Mouse (Mus musculus): ENCODE results near the gene Cisd2. TPM values are rescaled to one million over a fixed set of nuclear protein-coding genes. Genes with fewer than 3 reads are reported as not detected.

Gene Cisd2
- polyA plus RNA-seq (2015; fragmentation: Nextera tagmentation; extraction: Ambion mirVana), result 45.5 and 48.2 TPM in 2 replicates

DNA sequence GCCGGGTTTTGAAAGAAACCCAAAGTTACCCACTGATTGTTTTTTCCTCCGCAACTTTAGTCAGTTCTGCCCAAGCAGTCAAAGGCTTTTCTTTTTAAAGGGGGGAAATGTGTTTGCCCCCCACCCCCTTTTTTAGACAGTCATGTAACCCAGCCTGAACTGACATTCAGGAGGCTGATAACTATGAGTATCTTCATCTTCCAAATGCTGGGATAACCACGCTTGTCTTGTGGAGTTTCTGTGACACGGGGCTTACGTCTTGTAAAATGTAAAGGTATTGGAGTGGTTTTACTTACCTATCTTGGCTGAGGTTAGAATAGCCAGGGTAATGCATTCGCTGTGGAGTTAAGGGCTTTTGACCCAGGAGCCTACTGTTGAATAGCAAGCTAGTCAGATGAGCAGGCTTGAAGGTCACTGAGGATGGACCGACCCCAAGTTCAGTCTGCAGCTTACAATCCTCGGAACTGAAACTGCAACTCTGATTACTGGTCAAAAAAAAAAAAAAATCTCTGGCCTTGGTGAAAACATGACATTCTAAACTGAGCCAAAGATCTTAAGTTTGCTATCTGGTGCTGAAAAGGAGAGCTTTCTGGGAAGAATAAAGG is at the start of gene Cisd2:
Gene Cisd2 (minus strand): TSS at position 318 of the 605 bp plus-strand sequence.

DNA sequence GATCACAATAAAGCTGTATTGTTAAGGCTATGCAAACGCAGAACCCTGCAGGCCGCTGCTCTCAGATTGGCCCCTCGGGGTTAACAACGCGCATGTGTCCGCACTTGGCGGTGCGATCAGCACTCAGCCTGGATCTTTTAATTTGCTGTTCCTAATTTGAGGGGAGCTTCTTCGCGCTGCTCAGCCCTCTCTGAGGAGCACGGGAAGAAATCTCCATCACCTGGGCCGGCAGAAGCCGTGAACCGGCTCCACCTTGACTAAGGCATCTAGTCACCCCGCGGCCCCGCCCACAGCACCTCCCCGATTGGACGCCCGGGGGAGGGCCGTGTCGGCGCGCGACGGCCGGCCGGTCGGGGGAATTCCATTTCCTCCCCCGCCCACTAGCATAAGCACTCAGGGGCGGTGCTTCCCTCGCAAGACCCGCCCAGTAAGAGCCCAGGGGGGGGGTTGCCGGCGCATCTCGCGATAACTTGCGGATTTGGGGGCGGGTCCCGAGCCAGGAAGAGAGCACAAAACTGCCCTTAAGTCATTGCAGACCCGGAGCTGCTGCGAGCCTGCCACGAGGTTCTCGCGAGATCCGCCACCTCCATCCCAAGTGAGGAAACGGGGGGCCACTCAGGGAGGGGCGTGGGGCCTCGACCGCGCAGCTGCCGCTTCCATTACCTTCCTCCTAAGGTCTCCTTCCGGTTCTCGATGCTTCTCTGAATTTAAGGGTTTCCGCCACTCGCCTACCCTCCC is 14.2 kb upstream of the Cisd2 start, which contains the start of gene Ube2d3:
Gene Ube2d3 (plus strand): TSS at position 392 of the 738 bp plus-strand sequence.

Other genes starting within 250 kb of the Cisd2 start
- 2.3 and 2.8 TPM in 2 replicates for gene Cenpe, start 211.4 kb downstream of the Cisd2 start, polyA plus RNA-seq (2015; fragmentation: Nextera tagmentation; extraction: Ambion mirVana)
- 5.8 and 8.0 TPM in 2 replicates for gene Bdh2, start 142.7 kb downstream of the Cisd2 start, polyA plus RNA-seq (2015; fragmentation: Nextera tagmentation; extraction: Ambion mirVana)
- gene Slc9b2, start 116.2 kb downstream of the Cisd2 start, polyA plus RNA-seq (2015; fragmentation: Nextera tagmentation; extraction: Ambion mirVana), result 2.6 and 3.4 TPM in 2 replicates
- gene Slc9b1, start 75.9 kb downstream of the Cisd2 start, polyA plus RNA-seq (2015; fragmentation: Nextera tagmentation; extraction: Ambion mirVana), result not detected in 2 replicates
- gene Ube2d3, start 14.2 kb upstream of the Cisd2 start, polyA plus RNA-seq (2015; fragmentation: Nextera tagmentation; extraction: Ambion mirVana), result 282 and 301 TPM in 2 replicates
- 7.9 and 8.3 TPM in 2 replicates for gene Manba, start 61.7 kb upstream of the Cisd2 start, polyA plus RNA-seq (2015; fragmentation: Nextera tagmentation; extraction: Ambion mirVana)

All from neural tube, postnatal 0 days (tissue).